Mouse (Mus musculus) liver, postnatal 0 days (tissue): ENCODE data around the gene Serpine3.

Experiments used
- CTCF ChIP-seq: sonication (generic); IDR thresholded peaks from 2 replicates; pipeline ENCODE4 v1.5.1; 2016; ENCODE audit warnings: antibody characterized with exemption, low read depth
- EP300 ChIP-seq: IDR thresholded peaks from 2 replicates; pipeline ENCODE4 v1.6.1; 2016; ENCODE audit warnings: antibody characterized with exemption, low read depth, mild to moderate bottlenecking

DNA sequence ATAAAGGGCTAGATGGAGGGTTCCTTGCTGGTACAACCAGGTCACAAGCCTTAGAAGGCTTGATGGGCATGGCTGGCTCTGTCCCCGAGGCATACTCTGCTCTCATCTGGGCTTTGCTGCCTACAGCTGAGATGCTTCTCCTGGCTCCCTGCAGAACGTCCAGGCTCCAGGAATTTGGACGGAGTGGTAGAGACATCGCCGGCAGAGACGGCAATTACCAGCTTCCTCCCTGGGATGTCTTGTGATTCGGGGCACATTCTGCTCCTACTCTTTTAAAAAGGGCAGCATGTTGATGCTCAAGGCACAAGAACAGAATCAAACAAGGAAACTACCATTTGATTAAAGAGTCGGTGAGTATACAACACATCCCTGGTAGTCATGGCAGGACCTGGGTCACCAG lies at the start of gene Serpine3:
- no peak for TF ChIP-seq CTCF
- no peak for TF ChIP-seq EP300
